Mouse (Mus musculus) bone marrow, adult 2 months (tissue): Measurements from ENCODE around the gene Rpl18.

Source experiments
- CTCF ChIP-seq: fragments of 200-500 bp; IDR thresholded peaks from 2 replicates; pipeline ENCODE4 v1.5.1; 2011; ENCODE audit warnings: low read length, control low read depth; ENCODE audit not compliant: control insufficient read depth, insufficient read depth
- POLR2A ChIP-seq: fragments of 200-500 bp; IDR thresholded peaks from 2 replicates; pipeline ENCODE4 v1.6.1; 2011; ENCODE audit warnings: low read depth, mild to moderate bottlenecking, control low read depth, low read length, borderline replicate concordance; ENCODE audit not compliant: control insufficient read depth

DNA sequence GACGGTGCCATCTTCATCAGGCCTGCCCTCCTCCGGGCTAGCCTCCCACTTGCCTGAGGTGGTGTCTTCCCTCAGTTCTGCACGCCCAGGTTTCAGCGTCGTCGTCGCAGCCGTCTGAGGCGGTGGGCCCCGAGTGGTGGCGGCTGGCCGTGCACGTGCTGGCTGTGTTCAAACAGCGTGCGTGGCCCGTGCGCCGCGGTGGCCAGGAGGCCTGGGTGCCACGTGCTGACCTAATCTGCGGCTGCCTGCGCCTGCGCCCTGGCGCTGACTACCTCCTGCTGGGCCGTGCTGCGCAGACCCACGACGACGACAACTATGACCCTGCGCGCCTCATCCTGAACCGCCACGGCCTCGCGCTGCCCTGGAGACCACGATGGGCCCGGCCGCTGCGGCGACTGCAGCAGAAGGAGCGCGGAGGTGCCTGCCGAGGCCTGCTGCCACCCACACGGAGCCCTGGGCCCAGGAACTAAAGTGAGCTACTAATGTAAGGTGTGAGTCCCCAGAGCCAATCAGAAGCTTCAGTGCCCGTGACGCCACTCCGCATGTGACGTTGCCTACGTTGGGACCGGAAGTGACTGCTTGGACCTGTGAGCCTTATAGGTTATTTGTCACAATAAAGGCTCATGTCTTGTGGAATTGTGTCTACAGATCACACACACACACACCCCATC, 21.2 kb upstream of the Rpl18 start, which contains the start of gene Sec1:
- TF ChIP-seq POLR2A (no peak), CTCF (no peak)
